Mouse (Mus musculus) neural tube, embryonic 12.5 days (tissue): ENCODE measurements around the gene Jmjd1c. TPM values are rescaled to one million over a fixed set of nuclear protein-coding genes. Genes with fewer than 3 reads are reported as not detected.

ENCODE experiments used
- ATAC-seq: fragments of 200-750 bp; cut with Nextera tagmentation; 2 replicates; pipeline ENCODE4 v1.8.0; 2017; ENCODE audit warnings: low read depth, mild to moderate bottlenecking, moderate TSS enrichment, moderate library complexity; ENCODE audit not compliant: low FRiP score
- H3K27ac ChIP-seq: fragments of 300-500 bp; sonication (generic); 2 replicates; pipeline ENCODE4 v1.5.1; 2016
- H3K27me3 ChIP-seq: fragments of 300-500 bp; sonication (generic); replicated peaks from 2 replicates; pipeline ENCODE4 v1.6.1; 2016; ENCODE audit warnings: mild to moderate bottlenecking
- H3K36me3 ChIP-seq: fragments of 300-500 bp; sonication (generic); 2 replicates; pipeline ENCODE4 v1.6.1; 2016; ENCODE audit warnings: mild to moderate bottlenecking
- H3K4me1 ChIP-seq: fragments of 300-500 bp; sonication (generic); 2 replicates; pipeline ENCODE4 v1.6.1; 2016
- H3K4me2 ChIP-seq: fragments of 300-500 bp; sonication (generic); replicated peaks from 2 replicates; pipeline ENCODE4 v1.6.1; 2016; ENCODE audit warnings: mild to moderate bottlenecking
- H3K4me3 ChIP-seq: fragments of 300-500 bp; sonication (generic); 2 replicates; pipeline ENCODE4 v1.5.1; 2016
- H3K9ac ChIP-seq: fragments of 300-500 bp; sonication (generic); 2 replicates; pipeline ENCODE4 v1.6.1; 2016; ENCODE audit warnings: mild to moderate bottlenecking
- H3K9me3 ChIP-seq: fragments of 300-500 bp; sonication (generic); 2 replicates; pipeline ENCODE4 v1.6.1; 2016; ENCODE audit warnings: mild to moderate bottlenecking
- WGBS: fragments of 180-500 bp; shearing (Covaris S2); methylation state at CpG from one replicate; pipeline ENCODE4 v1.1.7; 2016; 5-methylcytosine and 5-hydroxymethylcytosine counted together
- polyA plus RNA-seq: library from polyadenylated mRNA; unstranded; fragments of >200 nt; fragmentation: Nextera tagmentation; extraction: Ambion mirVana; gene quantifications from 2 replicates; pipeline ENCODE4 v1.2.1, GENCODE M21; 2016

Jmjd1c gene
- polyA plus RNA-seq, 1 experiment from 2014 or later: 63.8 TPM

- Histone ChIP-seq H3K27me3 (no peaks in the 10 kb centered on the region), H3K4me3 (no peak overlapping the region), H3K9me3 (no peaks in the 10 kb centered on the region), H3K9ac (no peak overlapping the region), H3K4me2 (no peak overlapping the region), H3K27ac (no peak overlapping the region), H3K4me1 (peaks cover 12% of the 10 kb centered on the region), H3K36me3 (no peaks in the 10 kb centered on the region)
- no peak for ATAC-seq
- WGBS: 61% methylated on average over 21 of the region's 21 CpGs
Measured at GRCm38 (mm10) chr10:67075931-67076878, 19.7 kb upstream of the Jmjd1c start.

- H3K27ac ChIP-seq: no peak overlapping the region
- WGBS: 44% methylated on average over 4 of the region's 4 CpGs
- ATAC-seq: no peak
- no peaks in the 10 kb centered on the region for H3K27me3 ChIP-seq
- H3K4me1 ChIP-seq: peaks cover 15% of the 10 kb centered on the region
- no peak overlapping the region for H3K4me3 ChIP-seq
- H3K9ac ChIP-seq: no peak overlapping the region
- H3K4me2 ChIP-seq: no peak overlapping the region
- no peaks in the 10 kb centered on the region for H3K9me3 ChIP-seq
- H3K36me3 ChIP-seq: no peaks in the 10 kb centered on the region
Measured at GRCm38 (mm10) chr10:67079030-67079429, 16.9 kb upstream of the Jmjd1c start.

GRCm38 (mm10) chr10:67081206-67082007 lies 14.5 kb upstream of the Jmjd1c start:
- ATAC-seq: no peak
- peaks cover 25% of the 10 kb centered on the region for H3K4me1 ChIP-seq
- no peaks in the 10 kb centered on the region for H3K36me3 ChIP-seq
- H3K27ac ChIP-seq: no peak overlapping the region
- H3K9ac ChIP-seq: no peak overlapping the region
- no peak overlapping the region for H3K4me3 ChIP-seq
- WGBS: 90% methylated on average over 18 of the region's 18 CpGs
- H3K9me3 ChIP-seq: no peaks in the 10 kb centered on the region
- H3K27me3 ChIP-seq: no peaks in the 10 kb centered on the region
- no peak overlapping the region for H3K4me2 ChIP-seq

GRCm38 (mm10) chr10:67082531-67082930 lies 13.4 kb upstream of the Jmjd1c start:
- H3K27ac ChIP-seq: no peak overlapping the region
- no peak overlapping the region for H3K4me3 ChIP-seq
- no peaks in the 10 kb centered on the region for H3K9me3 ChIP-seq
- H3K4me2 ChIP-seq: no peak overlapping the region
- ATAC-seq: no peak
- H3K36me3 ChIP-seq: no peaks in the 10 kb centered on the region
- H3K27me3 ChIP-seq: no peaks in the 10 kb centered on the region
- no peak overlapping the region for H3K9ac ChIP-seq
- H3K4me1 ChIP-seq: peaks cover 19% of the 10 kb centered on the region
- WGBS: 84% methylated on average over 4 of the region's 4 CpGs

GRCm38 (mm10) chr10:67083446-67084166 lies 12.3 kb upstream of the Jmjd1c start:
- H3K4me3 ChIP-seq: no peak overlapping the region
- no peaks in the 10 kb centered on the region for H3K9me3 ChIP-seq
- H3K4me2 ChIP-seq: no peak overlapping the region
- no peaks in the 10 kb centered on the region for H3K27me3 ChIP-seq
- no peaks in the 10 kb centered on the region for H3K36me3 ChIP-seq
- ATAC-seq: no peak
- H3K9ac ChIP-seq: no peak overlapping the region
- 74% methylated on average over 10 of the region's 10 CpGs for WGBS
- H3K4me1 ChIP-seq: peaks cover 19% of the 10 kb centered on the region
- H3K27ac ChIP-seq: no peak overlapping the region

- ATAC-seq: no peak
- 80% methylated on average over 10 of the region's 10 CpGs for WGBS
- H3K9me3 ChIP-seq: no peaks in the 10 kb centered on the region
Measured at GRCm38 (mm10) chr10:67085124-67085523, 10.8 kb upstream of the Jmjd1c start.

GRCm38 (mm10) chr10:67085916-67086315 lies 10.0 kb upstream of the Jmjd1c start:
- ATAC-seq: no peak
- 76% methylated on average over 7 of the region's 7 CpGs for whole genome bisulfite sequencing
- Histone ChIP-seq H3K4me3 (no peak overlapping the region), H3K36me3 (no peaks in the 10 kb centered on the region), H3K4me2 (no peak overlapping the region), H3K27me3 (no peaks in the 10 kb centered on the region), H3K9me3 (no peaks in the 10 kb centered on the region), H3K27ac (no peak overlapping the region), H3K4me1 (peaks cover 16% of the 10 kb centered on the region), H3K9ac (no peak overlapping the region)

More at GRCm38 (mm10) chr10:67085124-67085523, 10.8 kb upstream of the Jmjd1c start:
- H3K4me1 ChIP-seq: peaks cover 16% of the 10 kb centered on the region
- H3K9ac ChIP-seq: no peak overlapping the region
- no peaks in the 10 kb centered on the region for H3K36me3 ChIP-seq
- H3K27ac ChIP-seq: no peak overlapping the region
- no peaks in the 10 kb centered on the region for H3K27me3 ChIP-seq
- no peak overlapping the region for H3K4me3 ChIP-seq
- H3K4me2 ChIP-seq: no peak overlapping the region

- Histone ChIP-seq H3K27ac (no peak overlapping the region), H3K36me3 (no peaks in the 10 kb centered on the region), H3K9ac (no peak overlapping the region), H3K4me3 (no peak overlapping the region), H3K27me3 (no peaks in the 10 kb centered on the region), H3K4me2 (no peak overlapping the region), H3K9me3 (no peaks in the 10 kb centered on the region), H3K4me1 (peaks cover 11% of the 10 kb centered on the region)
- ATAC-seq: no peak
- 89% methylated on average over 5 of the region's 5 CpGs for WGBS
Measured at GRCm38 (mm10) chr10:67087447-67088226, 8.3 kb upstream of the Jmjd1c start.

- H3K4me1 ChIP-seq: peaks cover 9% of the 10 kb centered on the region
- H3K27ac ChIP-seq: no peak overlapping the region
- no peaks in the 10 kb centered on the region for H3K36me3 ChIP-seq
- H3K4me2 ChIP-seq: no peak overlapping the region
- H3K9me3 ChIP-seq: no peaks in the 10 kb centered on the region
- ATAC-seq: no peak
- no peak overlapping the region for H3K4me3 ChIP-seq
- no peaks in the 10 kb centered on the region for H3K27me3 ChIP-seq
- WGBS: 95% methylated on average over 4 of the region's 4 CpGs
- no peak overlapping the region for H3K9ac ChIP-seq
Measured at GRCm38 (mm10) chr10:67090611-67091010, 5.3 kb upstream of the Jmjd1c start.

- H3K4me3 ChIP-seq: no peak overlapping the region
- WGBS: 86% methylated on average over 7 of the region's 7 CpGs
- H3K9ac ChIP-seq: 0 out of 2 replicates have a peak overlapping the region, but pooled peaks have one; percentile 14
Measured at GRCm38 (mm10) chr10:67094922-67095321, 1.0 kb upstream of the Jmjd1c start.

GRCm38 (mm10) chr10:67096621-67097436 lies 904 bp downstream of the Jmjd1c start, which contains the start of gene Reep3:
Gene Reep3 (minus strand): TSS chr10:67096945.
- under 1% methylated on average over 91 of the region's 97 CpGs for WGBS

More at GRCm38 (mm10) chr10:67094922-67095321, 1.0 kb upstream of the Jmjd1c start:
- Histone ChIP-seq H3K27ac (no peak overlapping the region), H3K4me1 (peaks cover 22% of the 10 kb centered on the region), H3K27me3 (no peaks in the 10 kb centered on the region), H3K36me3 (no peaks in the 10 kb centered on the region), H3K9me3 (no peaks in the 10 kb centered on the region), H3K4me2 (peak overlapping the region; percentile 67)
- ATAC-seq: no peak

More at GRCm38 (mm10) chr10:67096621-67097436, 904 bp downstream of the Jmjd1c start, which contains the start of gene Reep3:
- Histone ChIP-seq H3K4me2 (peak within 1 kb of the TSS; percentile 67), H3K9ac (peak within 1 kb of the TSS; percentile 99), H3K27ac (peak within 1 kb of the TSS; percentile 99), H3K9me3 (no peaks in the 10 kb centered on the region), H3K4me1 (peaks cover 36% of the 10 kb centered on the region), H3K36me3 (no peaks in the 10 kb centered on the region), H3K4me3 (peak within 1 kb of the TSS; percentile 94), H3K27me3 (no peaks in the 10 kb centered on the region)
- ATAC-seq: peak; percentile 82
